Mouse (Mus musculus) kidney, postnatal 10 days (tissue): ENCODE measurements around the gene Hivep3.

Source experiments
- DNase-seq: peaks from one replicate; pipeline ENCODE4 v3.0.0; 2021; ENCODE audit warnings: mixed read lengths

The Hivep3 gene

DNA sequence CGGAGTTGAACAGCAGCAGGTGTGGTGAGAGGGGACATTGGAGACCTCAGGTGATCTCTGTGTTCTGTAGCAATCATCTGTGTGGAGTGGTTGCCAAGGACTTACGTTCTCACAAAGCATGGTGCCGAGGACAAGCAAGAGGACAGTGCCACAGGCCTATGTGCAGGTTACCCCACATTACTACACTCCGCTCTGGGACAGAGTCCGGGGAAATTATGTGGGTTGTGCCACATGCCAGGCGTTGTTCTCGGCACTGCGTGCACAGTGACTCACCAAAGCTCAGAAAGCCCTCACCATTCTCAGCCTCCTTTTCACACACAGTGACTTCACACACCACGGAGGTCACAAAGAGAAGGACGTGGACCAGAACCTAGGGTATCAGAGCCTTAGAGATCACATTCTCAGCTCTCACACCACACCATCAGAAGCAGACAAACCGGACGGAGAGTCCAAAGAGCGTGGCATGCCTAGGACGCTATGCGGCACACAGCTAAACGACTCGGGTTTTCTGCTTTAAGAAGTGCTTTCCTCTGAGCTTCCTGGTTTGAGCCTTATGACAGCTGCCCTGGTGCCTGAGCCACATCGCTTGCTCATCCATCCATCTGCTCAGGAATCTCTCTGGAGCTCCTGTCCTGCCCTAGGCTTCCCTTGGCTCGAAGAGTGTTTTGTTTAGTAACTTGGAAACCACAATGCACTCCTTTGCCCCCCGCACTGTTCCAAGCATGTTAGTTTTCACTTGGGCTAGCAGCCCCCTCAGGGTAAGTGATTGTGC is 330.0 kb downstream of the Hivep3 start:
- DNase-seq, result no peak

DNA sequence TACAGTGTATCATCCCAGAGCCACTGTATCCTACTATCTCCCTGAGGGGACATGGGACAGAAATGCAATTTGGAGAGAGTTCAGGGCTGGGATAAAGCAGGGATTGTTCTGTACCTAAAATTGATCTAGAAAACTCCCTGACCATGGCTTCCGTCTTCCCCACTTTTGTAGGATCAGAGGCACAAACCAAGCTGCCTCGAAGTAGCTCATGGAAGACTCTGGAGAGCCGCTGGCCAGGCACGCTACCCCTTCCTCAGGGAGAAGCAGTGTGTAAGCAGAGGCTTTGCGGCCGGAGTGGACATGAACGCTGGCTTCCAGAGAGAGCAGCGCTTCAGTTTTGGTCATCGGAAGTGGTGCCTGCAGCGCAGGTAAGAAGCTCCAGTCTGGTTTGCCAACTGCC is 331.1 kb downstream of the Hivep3 start, which contains the start of gene AL607142.1:
TSS of gene AL607142.1 (plus strand) at position 301 of the 400 bp plus-strand sequence.
- no peak for DNase-seq

DNA sequence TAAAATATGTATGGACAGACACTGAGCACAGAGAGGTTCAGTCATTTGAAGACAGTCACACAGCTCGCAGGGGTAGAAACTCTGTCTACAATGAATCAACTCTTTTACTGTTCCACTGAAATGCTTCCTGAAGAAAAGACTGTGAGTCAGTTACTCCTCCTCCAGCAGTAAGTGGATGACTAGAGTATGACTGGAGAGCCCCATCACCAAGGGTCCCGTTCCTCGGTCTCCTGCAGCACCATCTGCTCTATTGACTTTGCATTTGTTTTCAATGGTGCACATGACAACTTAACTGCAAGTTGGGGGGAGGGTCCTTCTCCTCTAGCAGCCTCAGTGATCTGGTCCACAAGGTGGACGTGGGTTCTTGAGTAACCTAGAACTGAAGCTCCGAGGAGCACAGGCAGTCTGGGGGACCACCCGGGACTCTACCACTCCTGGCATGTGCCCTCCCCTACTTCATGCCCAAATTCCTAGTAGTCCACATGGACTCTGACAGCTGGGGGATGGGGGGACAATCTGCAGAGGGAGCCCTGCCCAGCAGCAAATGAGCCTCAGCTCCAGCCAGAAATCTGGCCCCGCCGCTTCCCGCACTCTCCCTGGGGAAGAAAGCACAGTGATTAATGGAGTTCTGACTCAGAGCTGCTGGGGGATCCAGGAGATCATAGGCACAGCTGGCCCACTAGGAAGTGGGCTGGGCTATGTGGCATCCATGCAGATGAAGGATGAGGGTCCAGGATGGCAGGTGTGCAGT is 333.4 kb downstream of the Hivep3 start:
- DNase-seq, result peak; percentile 47

DNA sequence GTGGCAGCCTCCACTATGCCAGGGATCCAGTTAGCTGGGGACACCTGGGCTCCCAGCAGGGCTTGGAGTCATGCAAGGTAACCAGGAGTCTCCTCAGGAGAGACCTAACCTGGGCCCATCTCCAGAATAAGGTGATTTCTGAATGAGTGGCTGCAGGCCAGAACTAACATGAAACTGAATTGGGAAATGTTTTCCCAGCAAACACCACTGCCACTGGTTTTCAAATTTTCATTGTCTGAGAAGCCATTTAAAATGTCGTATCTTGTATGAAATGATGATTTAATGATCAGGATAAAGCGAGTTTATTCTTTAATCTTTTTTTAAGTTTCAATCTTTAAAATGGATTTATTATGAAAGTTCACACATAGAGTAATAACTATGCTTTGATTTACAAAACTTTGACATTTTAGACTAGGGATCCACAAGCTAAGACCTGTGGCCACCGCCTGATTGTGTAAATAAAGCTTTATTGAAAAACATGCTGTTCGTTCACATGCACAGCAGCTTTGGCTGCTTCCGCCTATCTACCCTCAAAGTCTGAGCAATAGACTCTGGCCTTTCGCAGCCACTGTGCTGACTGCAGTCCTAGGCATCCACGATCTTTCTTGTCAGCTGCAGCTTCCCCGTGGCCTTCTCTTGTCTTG is 334.1 kb downstream of the Hivep3 start:
- DNase-seq, result no peak

DNA sequence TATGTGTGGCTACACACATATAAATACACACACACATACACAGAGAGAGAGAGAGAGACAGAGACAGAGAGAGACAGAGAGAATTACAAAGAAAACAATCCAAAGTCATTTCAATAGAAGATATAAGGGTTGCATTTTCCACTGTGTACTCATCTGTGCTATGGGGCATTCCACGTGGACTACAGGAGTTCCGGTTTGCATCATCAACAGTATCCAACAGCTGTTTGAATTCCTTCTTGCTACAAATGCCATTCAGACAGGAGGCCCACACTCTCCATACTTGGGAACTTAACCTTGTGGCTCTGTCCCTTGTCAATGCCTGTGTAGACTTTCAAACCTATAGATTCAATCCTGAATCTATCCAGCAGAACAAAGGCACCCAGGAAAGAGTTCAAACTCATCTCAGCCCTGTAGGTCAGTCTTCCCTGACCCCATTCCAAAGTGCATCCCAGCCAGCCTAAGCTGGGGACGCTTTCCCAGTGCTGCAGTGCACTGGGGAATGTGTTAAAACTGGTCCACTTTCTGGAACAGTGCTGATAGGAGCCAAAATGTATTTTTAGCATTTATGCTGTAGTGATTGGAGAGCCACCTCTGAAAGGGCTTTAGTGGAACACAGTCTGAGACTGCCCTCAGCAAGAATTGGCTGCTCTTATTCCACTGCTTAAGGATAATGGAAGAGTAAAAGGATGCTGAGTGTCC is 335.4 kb downstream of the Hivep3 start:
- no peak for DNase-seq

DNA sequence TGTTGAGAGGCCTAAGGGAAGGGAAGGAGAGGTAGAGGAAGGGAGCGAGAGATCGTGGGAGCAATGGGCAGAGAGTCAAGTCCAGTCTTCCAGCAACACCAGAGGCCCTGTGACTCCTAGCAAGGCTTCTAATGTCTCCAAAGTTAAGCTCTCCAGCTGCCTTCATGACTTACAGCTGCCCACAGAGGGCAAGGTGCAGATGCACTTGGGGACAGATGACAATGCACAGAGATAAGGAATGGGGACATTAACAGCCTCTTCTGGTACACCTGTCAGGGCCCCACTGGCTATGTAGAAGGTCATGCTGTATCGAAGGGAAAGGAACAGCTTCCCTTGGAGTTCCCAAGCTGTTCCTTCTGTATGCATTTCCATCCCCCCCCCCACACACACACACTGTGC is 336.0 kb downstream of the Hivep3 start:
- DNase-seq, result no peak

DNA sequence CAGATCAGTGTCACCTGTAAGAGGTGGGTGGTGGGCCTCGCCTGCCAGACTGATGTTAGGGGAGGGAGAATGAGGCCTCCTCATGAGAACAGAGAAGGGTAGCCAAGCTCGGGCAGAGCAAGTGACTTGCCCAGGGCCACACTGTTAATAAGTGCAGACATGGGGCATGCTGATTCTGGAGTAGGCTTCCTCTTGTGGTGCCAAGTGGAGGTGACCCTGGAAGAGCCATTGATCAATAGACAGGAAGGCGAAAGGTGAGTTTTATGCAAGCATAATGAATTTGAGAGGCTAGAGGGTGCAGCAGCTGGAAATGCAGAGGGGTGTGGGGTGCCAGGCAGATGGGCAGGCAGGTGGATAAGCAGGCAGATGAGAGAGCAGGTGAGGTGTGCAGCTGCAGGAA is 337.8 kb downstream of the Hivep3 start:
- no peak for DNase-seq

DNA sequence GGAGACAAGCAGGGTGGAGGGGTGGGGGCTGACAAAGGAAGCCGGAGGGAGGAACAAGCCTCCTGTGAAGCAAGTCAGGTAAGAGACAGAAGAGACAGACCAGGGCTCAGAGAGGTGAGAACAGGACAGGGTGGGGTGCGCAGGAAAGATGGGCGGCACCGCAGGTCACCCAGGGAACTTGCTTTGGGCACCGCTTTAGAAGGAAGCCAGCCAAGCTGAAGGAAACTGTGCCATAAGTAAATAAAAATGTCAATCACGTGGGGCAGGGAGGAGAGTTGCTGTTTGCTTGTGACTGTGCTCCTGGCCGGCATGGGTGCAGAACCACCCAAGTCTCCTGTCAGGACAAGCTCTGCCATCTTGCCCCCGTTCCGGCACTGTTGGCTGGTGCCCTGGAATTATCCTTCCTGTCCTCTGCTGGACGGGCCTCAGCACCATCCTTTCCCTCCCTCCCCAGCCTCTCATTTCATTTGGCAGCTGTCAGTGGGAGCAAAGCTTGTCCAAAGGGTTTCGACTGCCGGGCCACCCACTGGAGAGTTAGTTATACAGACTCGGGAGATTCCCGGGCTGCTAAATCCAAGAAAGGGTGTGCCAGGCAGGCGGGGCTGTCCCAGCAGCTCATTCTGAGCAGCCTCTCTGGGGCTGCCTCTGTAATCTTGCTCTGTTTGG is 338.4 kb downstream of the Hivep3 start:
- no peak for DNase-seq

DNA sequence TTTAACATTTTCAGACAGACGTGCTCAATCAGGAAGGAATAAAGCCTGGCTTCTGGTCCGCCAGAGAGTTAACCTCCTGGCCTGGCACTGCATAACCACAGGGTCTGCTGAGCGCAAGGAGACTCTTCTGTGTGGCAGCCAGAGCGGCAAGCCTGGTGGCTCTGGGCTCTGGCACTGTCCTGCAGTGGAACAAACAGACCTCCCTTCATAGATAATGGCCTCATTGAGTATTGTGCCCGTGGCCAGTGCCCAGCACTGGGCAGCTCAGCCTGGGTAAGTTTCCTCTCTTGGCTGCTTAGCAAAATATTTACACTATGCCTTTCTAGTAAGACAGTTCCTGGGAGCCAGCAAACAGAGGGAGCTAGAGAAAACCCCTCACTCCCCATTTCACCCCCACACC is 340.5 kb downstream of the Hivep3 start:
- no peak for DNase-seq

DNA sequence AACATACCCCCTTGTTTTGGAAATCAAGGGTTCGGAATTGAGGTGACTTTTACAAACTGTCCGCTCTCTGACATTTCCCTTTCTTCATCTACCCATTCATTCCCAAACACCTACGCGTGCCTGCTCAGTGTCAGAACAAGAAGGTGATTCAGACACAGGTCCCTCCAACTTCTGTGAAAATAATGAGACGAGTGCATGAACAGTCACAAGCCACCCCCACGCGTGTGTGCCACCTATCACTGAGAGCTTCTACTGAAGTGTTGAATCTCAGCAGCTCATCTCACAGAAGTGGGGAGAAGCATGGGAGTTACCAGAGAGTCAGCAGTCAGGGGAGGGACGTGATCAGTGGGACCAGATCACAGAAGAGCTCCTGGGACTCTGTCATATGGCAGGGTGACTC is 343.7 kb downstream of the Hivep3 start:
- no peak for DNase-seq

DNA sequence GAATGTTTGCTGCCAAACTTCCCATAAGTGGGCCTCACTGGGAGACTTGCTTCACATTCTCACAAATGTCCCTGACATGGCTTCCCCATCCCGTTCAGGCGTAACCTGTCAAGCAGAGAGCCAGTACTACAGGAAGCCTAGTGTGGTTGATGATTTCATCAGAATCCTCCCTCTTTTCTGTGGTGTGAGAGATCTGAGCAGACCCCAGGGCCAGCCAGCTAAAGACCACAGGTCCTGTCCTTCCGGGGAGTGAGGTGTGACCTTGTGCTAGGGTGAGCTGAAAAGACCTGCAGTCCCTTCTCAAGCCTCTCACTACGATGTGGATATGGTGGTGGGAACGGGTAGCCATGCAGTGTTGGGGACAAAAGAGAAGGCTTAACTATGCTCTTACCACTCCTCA is 348.9 kb downstream of the Hivep3 start:
- DNase-seq, result no peak

DNA sequence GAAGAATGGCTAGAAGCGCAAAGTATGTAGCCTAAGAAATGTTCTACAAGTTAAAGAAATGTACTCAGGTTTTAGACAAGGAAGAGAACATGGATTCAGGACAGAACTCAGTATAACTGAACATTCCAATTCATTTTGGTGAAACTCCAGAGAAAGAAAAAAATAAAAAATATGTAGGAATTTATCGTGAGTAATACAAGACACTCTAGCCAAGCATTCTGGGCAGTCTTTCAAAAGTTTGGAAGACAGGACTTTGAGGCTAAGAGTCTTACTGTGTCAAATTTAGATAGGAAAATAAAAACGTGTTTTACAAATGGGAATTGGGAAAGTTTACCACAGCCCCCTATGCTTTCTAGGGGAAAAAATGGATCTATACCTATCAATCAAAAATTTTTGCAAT is 350.1 kb downstream of the Hivep3 start:
- DNase-seq, result no peak

DNA sequence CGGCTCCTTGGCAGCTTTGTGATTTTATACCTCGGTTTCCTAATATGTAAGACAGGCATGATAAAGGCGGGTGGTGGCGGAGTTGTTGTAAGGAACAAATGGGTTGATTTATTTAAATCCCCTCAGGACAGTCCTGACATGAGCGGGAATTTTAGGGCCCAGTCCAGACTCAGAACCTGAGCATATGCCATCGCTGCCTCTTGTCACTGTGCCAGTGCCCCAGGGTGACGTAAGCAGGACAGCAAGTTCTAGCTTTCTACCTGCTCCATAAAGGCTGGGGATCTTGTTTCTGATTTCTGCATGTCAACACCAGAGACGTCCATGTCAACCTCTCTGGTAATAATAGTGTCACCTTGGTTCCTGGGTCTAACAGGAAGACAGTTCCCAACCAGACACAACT is 356.0 kb downstream of the Hivep3 start:
- DNase-seq, result no peak

DNA sequence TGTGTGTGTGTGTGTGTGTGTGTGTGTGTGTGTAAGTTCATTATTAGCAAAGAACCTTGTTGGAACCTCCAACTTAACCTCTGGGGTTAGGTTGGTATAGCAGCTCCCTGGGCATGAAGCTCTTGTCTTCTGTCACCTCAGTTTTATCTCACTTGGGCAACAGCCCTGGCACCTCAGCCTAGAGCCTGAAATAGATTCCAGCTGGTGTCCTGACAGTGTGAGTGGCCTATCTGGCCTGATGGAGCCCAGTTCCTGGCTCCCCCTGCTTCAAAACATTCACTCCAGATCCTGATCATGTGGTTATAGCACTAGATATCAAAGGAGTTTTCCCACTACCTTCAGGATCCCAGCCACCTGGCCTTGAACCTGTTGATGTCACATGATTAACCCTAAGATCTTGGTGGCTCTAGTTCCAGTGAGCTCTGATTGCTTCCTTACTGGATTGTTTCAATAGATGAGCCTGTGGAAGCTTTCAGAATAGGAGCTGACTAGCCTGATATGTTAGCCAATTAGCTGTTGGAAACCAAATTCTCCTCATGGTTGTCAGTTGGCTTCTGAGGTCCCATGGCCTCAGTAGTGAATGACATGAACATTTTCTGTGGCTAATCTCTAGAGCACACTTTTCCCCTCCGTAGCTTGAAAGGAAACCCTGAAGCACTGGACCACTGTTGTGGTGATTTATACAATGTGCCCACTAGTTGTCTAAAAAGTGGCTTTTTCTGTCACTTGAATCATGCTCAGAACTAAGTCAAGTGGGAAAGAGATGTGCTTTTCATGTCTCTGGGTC is 358.6 kb downstream of the Hivep3 start:
- no peak for DNase-seq

DNA sequence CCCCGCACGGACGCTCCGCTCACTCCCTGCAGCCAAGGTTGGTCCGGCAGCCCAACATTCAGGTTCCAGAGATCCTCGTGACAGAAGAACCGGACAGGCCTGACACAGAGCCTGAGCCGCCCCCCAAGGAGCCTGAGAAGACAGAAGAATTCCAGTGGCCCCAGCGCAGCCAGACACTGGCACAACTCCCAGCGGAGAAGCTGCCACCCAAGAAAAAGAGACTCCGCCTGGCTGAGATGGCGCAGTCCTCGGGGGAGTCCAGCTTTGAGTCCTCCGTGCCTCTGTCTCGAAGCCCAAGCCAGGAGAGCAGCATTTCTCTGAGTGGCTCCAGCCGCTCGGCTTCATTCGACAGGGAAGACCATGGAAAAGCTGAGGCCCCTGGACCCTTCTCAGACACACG is 363.4 kb downstream of the Hivep3 start:
- DNase-seq, result no peak

DNA sequence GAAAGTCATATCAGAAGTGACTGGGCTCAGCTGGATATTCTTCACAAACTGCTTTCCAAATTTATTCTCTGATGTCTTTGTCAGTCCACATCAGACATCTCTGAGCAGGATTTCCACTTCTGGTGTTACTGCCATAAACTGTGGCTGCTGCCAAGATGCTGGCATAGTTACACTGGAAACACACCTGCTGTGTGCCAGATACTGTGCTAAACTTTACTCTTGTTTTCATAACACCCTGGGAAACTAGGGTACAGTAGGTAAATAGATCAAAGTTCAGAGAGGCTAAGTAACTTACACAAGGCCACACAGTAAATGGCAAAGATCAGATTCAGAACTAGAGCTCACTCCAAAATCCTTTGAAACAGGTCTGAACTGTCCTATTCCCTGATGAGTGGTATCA is 367.6 kb downstream of the Hivep3 start:
- DNase-seq, result no peak

DNA sequence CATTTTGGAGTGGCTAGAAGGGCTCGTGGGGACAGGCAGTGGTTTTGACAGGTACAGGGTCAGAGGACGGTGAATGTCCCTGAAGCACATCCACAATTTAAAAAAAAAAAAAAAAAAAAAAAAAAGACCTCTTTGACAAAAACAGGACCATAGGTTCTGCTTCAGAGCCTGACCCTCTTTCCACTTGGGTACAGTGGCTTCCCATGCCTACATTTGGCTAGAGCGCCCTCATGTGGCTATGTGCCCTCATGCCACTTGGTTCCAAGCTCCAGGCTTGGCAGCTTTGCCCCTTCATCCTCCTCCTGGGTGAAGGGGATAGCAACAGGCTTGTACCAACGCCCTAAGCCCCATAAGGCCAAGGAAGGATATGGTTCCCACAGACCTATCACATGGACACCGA is 371.0 kb downstream of the Hivep3 start:
- peak; percentile 83 for DNase-seq

DNA sequence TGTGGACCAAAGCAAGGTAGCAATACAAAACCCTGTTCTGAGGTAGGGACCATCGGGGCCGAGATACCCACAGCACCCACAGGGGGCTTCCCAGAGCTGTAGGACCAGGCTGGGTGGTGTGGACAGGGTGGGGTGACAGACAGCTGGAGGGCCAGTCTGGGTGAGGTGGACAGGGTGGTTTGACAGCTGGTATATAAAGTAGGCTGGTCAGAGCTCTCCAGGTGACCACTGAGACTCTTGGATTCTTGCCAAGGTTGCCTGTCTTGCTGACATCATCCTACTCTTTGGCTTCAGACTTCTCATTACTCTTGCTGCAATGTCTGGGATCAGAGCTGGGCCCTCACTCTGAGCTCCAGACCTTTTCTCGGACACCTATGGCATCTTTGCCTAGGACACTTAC is 372.8 kb downstream of the Hivep3 start:
- DNase-seq, result no peak

DNA sequence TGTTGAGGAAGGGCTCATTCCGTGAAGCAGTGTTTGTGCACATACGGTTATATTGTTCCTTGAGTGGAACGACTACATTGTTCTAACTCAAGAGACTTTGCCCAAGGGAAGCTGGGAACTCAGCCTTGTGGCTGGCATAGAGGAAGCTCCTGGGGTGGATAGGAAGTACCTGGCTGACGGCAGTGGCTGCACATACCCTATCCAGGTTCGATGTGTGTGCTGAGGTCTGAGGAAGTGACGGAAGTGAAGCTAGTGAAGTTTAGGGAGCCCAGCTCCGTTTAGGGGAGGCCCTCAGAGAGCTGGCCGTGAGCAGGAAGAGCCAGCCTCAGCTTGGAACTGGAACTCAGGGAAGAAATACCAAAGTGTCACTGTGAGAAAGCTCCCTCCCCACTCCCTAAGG is 374.2 kb downstream of the Hivep3 start:
- no peak for DNase-seq

DNA sequence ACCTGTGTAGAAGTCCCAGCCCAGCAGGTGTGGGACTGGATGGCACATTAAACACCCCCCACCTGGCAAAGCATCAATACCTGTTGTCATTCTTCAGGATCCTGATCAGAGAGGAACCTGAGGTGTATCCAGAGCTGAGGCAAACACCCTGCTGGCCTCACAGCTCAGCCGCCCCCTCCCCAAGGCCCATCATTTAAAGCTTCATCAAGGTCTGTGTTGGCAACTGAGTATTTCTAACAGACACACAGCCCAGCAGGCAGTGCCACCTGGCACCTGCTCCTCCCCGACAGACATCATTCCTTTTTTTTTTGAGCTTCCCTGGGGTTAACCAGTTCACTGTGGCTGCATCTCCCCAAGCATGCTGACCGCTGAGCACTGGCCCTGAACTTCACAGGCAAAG is 381.9 kb downstream of the Hivep3 start:
- no peak for DNase-seq

DNA sequence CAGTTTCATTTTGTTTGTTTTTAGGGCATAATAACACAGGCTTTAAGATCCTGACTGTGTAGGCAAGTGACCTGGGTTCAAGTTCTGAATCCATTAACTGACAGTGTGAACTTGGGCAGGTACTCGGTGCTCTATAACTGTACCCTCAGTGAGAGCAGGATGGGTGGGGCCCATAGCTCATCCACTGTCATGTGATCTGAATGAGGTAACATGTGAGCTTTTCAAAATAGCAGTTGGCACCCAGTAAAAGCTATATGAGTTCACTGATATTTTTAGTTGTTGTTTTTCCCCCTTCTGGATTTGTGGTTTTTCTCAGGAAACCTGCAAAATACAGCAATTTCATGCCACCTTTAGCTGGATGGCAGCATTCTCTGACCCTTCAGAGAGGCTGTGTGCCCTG is 382.7 kb downstream of the Hivep3 start:
- DNase-seq, result no peak

DNA sequence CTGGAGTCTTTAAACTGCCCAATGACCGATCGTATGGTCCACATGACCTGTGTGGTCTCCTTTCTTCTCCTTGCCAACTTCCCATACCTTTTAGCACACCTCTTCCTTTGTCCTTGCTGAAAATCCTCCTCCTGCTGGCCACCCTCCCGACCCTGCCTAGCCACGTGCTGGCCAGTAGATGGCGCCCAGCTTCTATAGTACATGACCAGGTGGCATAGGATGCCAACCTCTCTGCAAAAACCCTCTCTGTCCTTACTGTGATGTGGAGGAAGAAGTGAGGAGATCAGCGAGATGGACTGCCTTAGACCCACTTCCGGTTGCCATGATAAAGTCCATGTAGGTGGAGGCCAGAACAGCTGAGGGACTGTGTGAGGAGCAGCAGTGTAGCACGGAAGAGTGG is 386.7 kb downstream of the Hivep3 start:
- peak; percentile 78 for DNase-seq
